Mouse (Mus musculus) heart, adult 11 months (tissue): ENCODE measurements around the gene Ptpre.
"Not testable (repeated sequence)": the region's sequence is repeated elsewhere in the genome, so short reads cannot be mapped to it uniquely, and the experiment has no call there.

Experiments used
- DNase-seq: peaks from one replicate; pipeline ENCODE4 v3.0.0; 2022

Ptpre gene

GRCm38 (mm10) chr7:135649306-135649705, 112.0 kb downstream of the Ptpre start:
- DNase-seq: peak; percentile 90

- DNase-seq: peak; percentile 94
Measured at GRCm38 (mm10) chr7:135650061-135650460, 112.8 kb downstream of the Ptpre start.

GRCm38 (mm10) chr7:135651831-135652511, 114.7 kb downstream of the Ptpre start:
- peak; percentile 97 for DNase-seq

- DNase-seq: peak; percentile 87
Measured at GRCm38 (mm10) chr7:135652781-135653180, 115.5 kb downstream of the Ptpre start.

GRCm38 (mm10) chr7:135653601-135654000, 116.3 kb downstream of the Ptpre start:
- no peak for DNase-seq

GRCm38 (mm10) chr7:135654288-135654687, 117.0 kb downstream of the Ptpre start:
- DNase-seq: peak; percentile 88

- peak; percentile 92 for DNase-seq
Measured at GRCm38 (mm10) chr7:135655113-135655512, 117.8 kb downstream of the Ptpre start.

GRCm38 (mm10) chr7:135658150-135658549, 120.9 kb downstream of the Ptpre start:
- DNase-seq: no peak

- no peak for DNase-seq
Measured at GRCm38 (mm10) chr7:135659314-135659935, 122.1 kb downstream of the Ptpre start.

- no peak for DNase-seq
Measured at GRCm38 (mm10) chr7:135660314-135660713, 123.0 kb downstream of the Ptpre start.

GRCm38 (mm10) chr7:135664211-135664610, 126.9 kb downstream of the Ptpre start:
- no peak for DNase-seq

- DNase-seq: no peak
Measured at GRCm38 (mm10) chr7:135666314-135666713, 129.0 kb downstream of the Ptpre start.

- DNase-seq: peak; percentile 95
Measured at GRCm38 (mm10) chr7:135668852-135669739, 131.8 kb downstream of the Ptpre start.

GRCm38 (mm10) chr7:135673576-135673975, 136.3 kb downstream of the Ptpre start:
- no peak for DNase-seq

- DNase-seq: peak; percentile 95
Measured at GRCm38 (mm10) chr7:135676722-135677121, 139.4 kb downstream of the Ptpre start.

- no peak for DNase-seq
Measured at GRCm38 (mm10) chr7:135680334-135680733, 143.1 kb downstream of the Ptpre start.

GRCm38 (mm10) chr7:135684098-135684497, 146.8 kb downstream of the Ptpre start:
- DNase-seq: not testable (repeated sequence)

- no peak for DNase-seq
Measured at GRCm38 (mm10) chr7:135684938-135685337, 147.7 kb downstream of the Ptpre start.

GRCm38 (mm10) chr7:135689396-135689795, 152.1 kb downstream of the Ptpre start:
- peak; percentile 82 for DNase-seq

- peak; percentile 66 for DNase-seq
Measured at GRCm38 (mm10) chr7:135691941-135692340, 154.7 kb downstream of the Ptpre start.

GRCm38 (mm10) chr7:135694130-135694529, 156.8 kb downstream of the Ptpre start:
- peak; percentile 53 for DNase-seq

- peak; percentile 64 for DNase-seq
Measured at GRCm38 (mm10) chr7:135694796-135695195, 157.5 kb downstream of the Ptpre start.

- peak; percentile 13 for DNase-seq
Measured at GRCm38 (mm10) chr7:135696127-135696526, 158.8 kb downstream of the Ptpre start.
